Mouse (Mus musculus): ENCODE measurements around the gene Anapc15-ps. TPM values are rescaled to one million over a fixed set of nuclear protein-coding genes. Genes with fewer than 3 reads are reported as not detected.
"Not testable (repeated sequence)": the region's sequence is repeated elsewhere in the genome, so short reads cannot be mapped to it uniquely, and the experiment has no call there.

Anapc15-ps gene
- polyA plus RNA-seq, 1 experiment from 2014 or later = 0.95 TPM

DNA sequence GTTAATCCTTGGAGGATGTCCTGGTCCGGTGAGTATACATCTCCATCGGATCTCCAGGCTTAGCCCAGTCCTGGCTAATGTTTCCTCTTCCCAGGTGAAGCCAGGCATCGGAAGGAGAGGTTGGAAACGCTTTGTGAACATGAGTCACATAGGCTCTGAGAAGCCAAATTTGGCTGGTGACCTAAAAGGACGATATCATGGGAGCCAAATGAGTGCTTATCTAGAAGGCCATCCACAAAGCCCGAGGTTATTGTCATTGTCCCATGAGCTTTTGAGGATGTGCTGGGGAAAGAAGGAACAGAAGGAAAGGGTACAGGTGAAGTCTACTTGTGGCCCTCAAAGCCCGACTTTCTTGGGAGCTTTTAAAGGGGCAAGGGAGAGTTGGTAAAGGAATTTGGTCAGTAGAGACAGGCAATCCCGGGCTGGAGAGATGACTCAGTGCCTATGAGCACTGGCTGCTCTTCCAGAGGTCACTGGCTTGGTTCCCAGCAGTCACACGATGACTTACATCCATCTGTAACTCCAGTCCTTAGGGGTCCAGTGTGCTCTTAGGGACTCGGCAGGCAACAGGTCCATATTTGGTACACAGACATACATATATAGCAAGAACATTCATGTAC is 42.4 kb downstream of the Anapc15-ps start:
- H3K9me3 ChIP-seq (ENCODE audit: control insufficient read depth, low read length) = no peaks in the 10 kb centered on the region
- WGBS = 89% methylated on average over 10 of the region's 10 CpGs
- no peak overlapping the region for H3K4me3 ChIP-seq (ENCODE audit: low read length)
- no peaks in the 10 kb centered on the region for H3K27me3 ChIP-seq (replicated peaks; ENCODE audit: control insufficient read depth, insufficient read depth, low read length)
- no peaks in the 10 kb centered on the region for H3K36me3 ChIP-seq (ENCODE audit: control insufficient read depth, insufficient read depth, low read length)
- H3K4me2 ChIP-seq (ENCODE audit: low read length) = no peak overlapping the region
- ATAC-seq = no peak
- H3K4me1 ChIP-seq (ENCODE audit: control insufficient read depth, insufficient read depth, low read depth, low read length) = no peaks in the 10 kb centered on the region
- no peak overlapping the region for H3K27ac ChIP-seq (ENCODE audit: low read depth, low read length)
- H3K9ac ChIP-seq (ENCODE audit: low read depth, low read length) = no peak overlapping the region

DNA sequence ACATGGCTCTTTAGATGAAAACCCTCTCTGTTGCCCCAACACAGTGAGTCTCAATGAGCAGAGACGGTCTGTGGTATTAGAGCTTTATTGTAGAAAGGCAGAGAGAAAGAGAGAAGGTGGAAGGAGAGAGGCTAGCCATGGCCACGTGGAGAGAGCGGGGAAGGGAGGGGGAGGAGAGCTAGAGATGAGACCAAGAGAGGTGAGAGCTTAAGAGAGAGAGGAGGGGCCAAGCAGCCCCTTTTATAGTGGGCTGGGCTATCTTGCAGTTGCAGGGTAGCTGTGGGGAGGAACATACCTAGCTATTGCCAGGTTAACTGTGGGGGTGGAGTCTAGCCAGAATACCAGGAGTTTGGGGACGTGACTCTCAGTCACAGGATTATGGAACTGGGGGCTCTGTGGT is 43.1 kb downstream of the Anapc15-ps start:
- H3K36me3 ChIP-seq (ENCODE audit: control insufficient read depth, insufficient read depth, low read length); H3K4me1 ChIP-seq (ENCODE audit: control insufficient read depth, insufficient read depth, low read depth, low read length); H3K27ac ChIP-seq (ENCODE audit: low read depth, low read length); H3K9ac ChIP-seq (ENCODE audit: low read depth, low read length); H3K27me3 ChIP-seq (replicated peaks; ENCODE audit: control insufficient read depth, insufficient read depth, low read length); H3K4me3 ChIP-seq (ENCODE audit: low read length); ATAC-seq; H3K4me2 ChIP-seq (ENCODE audit: low read length); H3K9me3 ChIP-seq (ENCODE audit: control insufficient read depth, low read length): not testable (repeated sequence)
- WGBS = 79% methylated on average over 4 of the region's 4 CpGs

DNA sequence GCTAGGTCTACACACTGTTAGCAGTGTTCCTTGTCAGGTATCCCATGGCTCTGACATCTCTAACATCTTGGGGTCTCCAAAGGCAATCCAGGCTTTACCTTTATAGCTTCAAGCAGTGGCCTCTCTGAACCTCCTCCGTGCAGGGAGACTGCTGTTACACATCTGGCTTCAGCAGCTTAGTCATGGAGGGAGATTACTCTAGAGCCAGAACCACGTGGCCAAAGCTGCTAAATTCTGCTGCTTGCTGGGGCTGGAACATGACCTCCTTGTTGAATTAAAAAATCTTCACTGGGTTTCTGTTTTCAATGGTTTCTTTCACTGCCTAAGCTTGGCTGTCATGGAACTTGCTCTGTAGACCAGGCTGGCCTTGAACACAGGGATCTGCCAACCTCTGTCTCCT is 44.9 kb downstream of the Anapc15-ps start:
- no peak overlapping the region for H3K4me2 ChIP-seq (ENCODE audit: low read length)
- H3K4me3 ChIP-seq (ENCODE audit: low read length) = no peak overlapping the region
- H3K4me1 ChIP-seq (ENCODE audit: control insufficient read depth, insufficient read depth, low read depth, low read length) = no peaks in the 10 kb centered on the region
- H3K36me3 ChIP-seq (ENCODE audit: control insufficient read depth, insufficient read depth, low read length) = no peaks in the 10 kb centered on the region
- no peaks in the 10 kb centered on the region for H3K9me3 ChIP-seq (ENCODE audit: control insufficient read depth, low read length)
- WGBS = 67% methylated on average over 2 of the region's 2 CpGs
- no peak for ATAC-seq
- no peak overlapping the region for H3K27ac ChIP-seq (ENCODE audit: low read depth, low read length)
- H3K9ac ChIP-seq (ENCODE audit: low read depth, low read length) = no peak overlapping the region
- H3K27me3 ChIP-seq (replicated peaks; ENCODE audit: control insufficient read depth, insufficient read depth, low read length) = no peaks in the 10 kb centered on the region

DNA sequence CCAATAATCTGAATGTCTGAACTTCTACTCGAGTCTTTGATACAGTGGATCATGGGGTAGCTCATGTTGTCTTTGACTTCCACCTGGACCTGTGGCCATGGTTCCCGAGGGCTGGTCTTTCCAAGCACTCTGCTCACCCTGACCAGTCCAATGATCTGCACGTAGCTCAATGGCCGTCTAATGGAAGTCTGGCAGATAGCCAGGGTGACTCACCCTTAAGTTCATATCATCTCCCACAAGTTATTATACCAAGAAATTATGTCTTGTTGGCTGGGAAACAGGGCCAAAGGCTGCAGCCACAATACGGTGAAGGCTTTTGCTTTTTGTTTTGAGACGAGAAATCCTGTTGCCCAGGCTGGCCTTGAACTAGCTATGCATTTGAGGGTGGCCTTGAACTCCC is 45.9 kb downstream of the Anapc15-ps start:
- no peak overlapping the region for H3K4me2 ChIP-seq (ENCODE audit: low read length)
- H3K27ac ChIP-seq (ENCODE audit: low read depth, low read length) = no peak overlapping the region
- H3K36me3 ChIP-seq (ENCODE audit: control insufficient read depth, insufficient read depth, low read length) = no peaks in the 10 kb centered on the region
- H3K9ac ChIP-seq (ENCODE audit: low read depth, low read length) = no peak overlapping the region
- H3K27me3 ChIP-seq (replicated peaks; ENCODE audit: control insufficient read depth, insufficient read depth, low read length) = no peaks in the 10 kb centered on the region
- ATAC-seq = no peak
- WGBS = 88% methylated on average over 6 of the region's 6 CpGs
- H3K4me1 ChIP-seq (ENCODE audit: control insufficient read depth, insufficient read depth, low read depth, low read length) = no peaks in the 10 kb centered on the region; the same call in 1 of the 2 replicates
- no peak overlapping the region for H3K4me3 ChIP-seq (ENCODE audit: low read length)
- no peaks in the 10 kb centered on the region for H3K9me3 ChIP-seq (ENCODE audit: control insufficient read depth, low read length)

DNA sequence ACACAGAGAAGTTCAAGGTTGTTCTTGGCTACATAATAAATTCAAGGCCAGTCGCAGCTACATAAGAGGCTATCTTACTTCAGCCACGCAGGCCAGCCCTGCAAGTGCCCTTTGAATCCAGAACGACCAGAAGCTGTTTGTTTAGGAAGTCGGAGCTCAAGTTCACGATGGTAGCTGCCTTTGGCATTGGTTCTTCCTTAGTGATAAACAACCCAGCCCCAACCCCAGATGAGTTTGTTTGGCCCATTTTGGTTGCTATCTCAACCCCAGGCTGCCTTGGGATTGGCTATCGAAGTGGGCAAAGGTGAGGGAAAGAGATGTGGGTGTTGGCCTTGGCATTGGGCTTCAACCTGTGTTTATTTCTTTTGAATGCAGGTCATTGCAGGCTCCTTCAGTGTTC is 48.0 kb downstream of the Anapc15-ps start:
- Histone ChIP-seq H3K27me3 (replicated peaks; ENCODE audit: control insufficient read depth, insufficient read depth, low read length) (no peaks in the 10 kb centered on the region), H3K9me3 (ENCODE audit: control insufficient read depth, low read length) (no peaks in the 10 kb centered on the region), H3K4me1 (ENCODE audit: control insufficient read depth, insufficient read depth, low read depth, low read length) (no peaks in the 10 kb centered on the region; the same call in 1 of the 2 replicates)

DNA sequence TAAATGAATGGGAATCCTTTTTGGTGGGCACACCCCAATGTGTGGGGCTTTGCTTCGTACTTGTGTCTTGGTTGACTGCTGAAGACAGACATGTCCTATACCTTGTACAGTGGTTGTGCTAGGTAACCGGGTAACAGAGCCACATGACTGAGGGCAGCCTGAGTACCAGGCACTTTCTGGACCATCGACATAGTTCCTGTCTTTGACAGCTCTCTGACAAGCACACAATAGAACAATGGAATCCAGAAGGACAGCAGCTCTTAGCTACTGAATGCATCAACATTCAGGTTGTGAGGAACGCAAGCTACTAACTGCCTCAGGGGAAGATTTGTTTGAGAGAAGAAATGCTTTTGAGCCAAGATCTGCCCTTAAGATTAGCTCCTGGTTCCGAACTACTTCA is 49.2 kb downstream of the Anapc15-ps start:
- Histone ChIP-seq H3K27ac (ENCODE audit: low read depth, low read length) (no peak overlapping the region), H3K9ac (ENCODE audit: low read depth, low read length) (no peak overlapping the region), H3K36me3 (ENCODE audit: control insufficient read depth, insufficient read depth, low read length) (no peaks in the 10 kb centered on the region), H3K9me3 (ENCODE audit: control insufficient read depth, low read length) (no peaks in the 10 kb centered on the region), H3K4me2 (ENCODE audit: low read length) (no peak overlapping the region), H3K27me3 (replicated peaks; ENCODE audit: control insufficient read depth, insufficient read depth, low read length) (no peaks in the 10 kb centered on the region), H3K4me3 (ENCODE audit: low read length) (no peak overlapping the region), H3K4me1 (ENCODE audit: control insufficient read depth, insufficient read depth, low read depth, low read length) (peaks cover 6% of the 10 kb centered on the region; the same call in 1 of the 2 replicates)
- no peak for ATAC-seq
- 30% methylated on average over 5 of the region's 5 CpGs for WGBS

More for the DNA sequence above, 48.0 kb downstream of the Anapc15-ps start:
- 84% methylated on average over 6 of the region's 6 CpGs for WGBS
- Histone ChIP-seq H3K27ac (ENCODE audit: low read depth, low read length) (no peak overlapping the region), H3K4me3 (ENCODE audit: low read length) (no peak overlapping the region), H3K36me3 (ENCODE audit: control insufficient read depth, insufficient read depth, low read length) (no peaks in the 10 kb centered on the region), H3K9ac (ENCODE audit: low read depth, low read length) (no peak overlapping the region), H3K4me2 (ENCODE audit: low read length) (no peak overlapping the region)
- ATAC-seq = no peak

DNA sequence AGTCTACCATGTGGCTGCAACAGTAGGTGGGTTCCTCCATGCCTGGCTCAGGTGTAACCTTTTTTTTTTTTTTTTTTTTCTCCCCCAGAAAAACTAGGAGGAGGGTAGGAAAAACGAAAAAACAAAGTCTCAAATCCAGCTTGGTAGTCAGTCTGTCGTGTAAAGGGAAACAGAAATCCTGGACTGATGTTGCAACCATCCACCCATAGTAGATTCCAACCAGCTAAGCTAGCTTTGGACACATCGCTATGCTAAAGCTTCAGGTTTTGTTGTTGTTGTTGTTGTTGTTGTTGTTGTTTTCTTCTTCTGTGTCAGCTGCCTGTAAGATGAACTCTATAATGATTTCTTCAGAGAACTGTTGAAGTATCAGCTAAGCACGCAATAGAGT is 49.7 kb downstream of the Anapc15-ps start:
- H3K4me2 ChIP-seq (ENCODE audit: low read length) = no peak overlapping the region
- no peak overlapping the region for H3K27ac ChIP-seq (ENCODE audit: low read depth, low read length)
- H3K36me3 ChIP-seq (ENCODE audit: control insufficient read depth, insufficient read depth, low read length) = no peaks in the 10 kb centered on the region
- no peaks in the 10 kb centered on the region for H3K9me3 ChIP-seq (ENCODE audit: control insufficient read depth, low read length)
- no peaks in the 10 kb centered on the region for H3K27me3 ChIP-seq (replicated peaks; ENCODE audit: control insufficient read depth, insufficient read depth, low read length)
- WGBS = 57% methylated on average over 4 of the region's 4 CpGs
- no peak overlapping the region for H3K9ac ChIP-seq (ENCODE audit: low read depth, low read length)
- no peak overlapping the region for H3K4me3 ChIP-seq (ENCODE audit: low read length)
- H3K4me1 ChIP-seq (ENCODE audit: control insufficient read depth, insufficient read depth, low read depth, low read length) = peaks cover 6% of the 10 kb centered on the region; the same call in 1 of the 2 replicates
- ATAC-seq = no peak

Other genes starting within 250 kb of the Anapc15-ps start
- 260 and 270 TPM in 2 replicates for gene Mrpl42, start 171.5 kb downstream of the Anapc15-ps start, polyA plus RNA-seq (2015; fragmentation: Nextera tagmentation; extraction: Ambion mirVana)
- gene Ube2n, start 158.3 kb downstream of the Anapc15-ps start, polyA plus RNA-seq (2015; fragmentation: Nextera tagmentation; extraction: Ambion mirVana) = 387 and 395 TPM in 2 replicates
- gene Nudt4, start 109.3 kb downstream of the Anapc15-ps start, polyA plus RNA-seq (2015; fragmentation: Nextera tagmentation; extraction: Ambion mirVana) = 60.7 and 67.8 TPM in 2 replicates
- gene Gm33543, start 169.5 kb upstream of the Anapc15-ps start, polyA plus RNA-seq (2015; fragmentation: Nextera tagmentation; extraction: Ambion mirVana) = not detected in 2 replicates

All from hindbrain, embryonic 16.5 days (tissue).